ENCODE assay signal across 16 mouse cellular contexts in genomic region chr1:45723369-45723768, GRCm38 (mm10).
DNase-seq lines count a peak whose midpoint lies in the region; ATAC-seq and TF ChIP-seq lines count a peak whose summit lies in the region.
"Had no signal": no experiment of that assay in that cellular context is flagged by ENCODE, and none has a peak within 500 bp of the region (broad histone marks: within the 10 kb centered on the region; RNA-seq: fewer than 3 reads in every experiment).

No protein-coding gene starts in this region.

- no peak for TF ChIP-seq POLR2A in embryonic fibroblast, embryonic 13.5 days (IDR thresholded peaks at IDR 0.05; ENCODE audit: low read depth, low read length)

- DNase-seq in cerebellum, adult 9-11 months = peak; percentile 3
- DNase-seq in heart, adult 11 months = peak; percentile 86
- no peak for DNase-seq in heart, postnatal 14 days
- peak; percentile 7 for DNase-seq in lung, postnatal 0 days (ENCODE audit: low spot score)
- no peak for DNase-seq in lung, postnatal 10 days
- no peak for DNase-seq in embryo, embryonic 10 days (ENCODE audit: low spot score)
- DNase-seq: cerebellum, postnatal 36 days; retina, postnatal 1 day; thymus, adult 2 months had no signal

- H3K27ac ChIP-seq in lung, postnatal 0 days (ENCODE audit: low read length) = no peak overlapping the region
- H3K27ac ChIP-seq in embryonic fibroblast, embryonic 13.5 days (ENCODE audit: insufficient read depth, low read length) = peak overlapping the region; percentile 96
- H3K27ac ChIP-seq: forebrain, embryonic 10.5 days; hindbrain, embryonic 12.5 days; intestine, embryonic 15.5 days; midbrain, embryonic 15.5 days; stomach, embryonic 15.5 days had no signal

- no peak overlapping the region for H3K9ac ChIP-seq in lung, postnatal 0 days (replicated peaks; ENCODE audit: low read depth)
- H3K9ac ChIP-seq: hindbrain, embryonic 12.5 days; intestine, embryonic 15.5 days; midbrain, embryonic 15.5 days; stomach, embryonic 15.5 days had no signal

- no peaks in the 10 kb centered on the region for H3K4me1 ChIP-seq in lung, postnatal 0 days (ENCODE audit: insufficient read depth, low read depth, low read length)
- H3K4me1 ChIP-seq in embryonic fibroblast, embryonic 13.5 days (ENCODE audit: control insufficient read depth, insufficient read depth, low read length) = no peaks in the 10 kb centered on the region
- H3K4me1 ChIP-seq: forebrain, embryonic 10.5 days; hindbrain, embryonic 12.5 days; intestine, embryonic 15.5 days; midbrain, embryonic 15.5 days; stomach, embryonic 15.5 days had no signal

- H3K27me3 ChIP-seq in lung, postnatal 0 days (replicated peaks; ENCODE audit: insufficient read depth, low read length) = no peaks in the 10 kb centered on the region
- H3K27me3 ChIP-seq: hindbrain, embryonic 12.5 days; intestine, embryonic 15.5 days; midbrain, embryonic 15.5 days; stomach, embryonic 15.5 days had no signal

- intact Hi-C loops in heart, postnatal 14 days (cut with DNase I) = no loop called here

- H3K36me3 ChIP-seq in lung, postnatal 0 days (ENCODE audit: insufficient read depth, low read length) = no peaks in the 10 kb centered on the region
- H3K36me3 ChIP-seq: forebrain, embryonic 10.5 days; hindbrain, embryonic 12.5 days; intestine, embryonic 15.5 days; midbrain, embryonic 15.5 days; stomach, embryonic 15.5 days had no signal

- no peak overlapping the region for H3K4me3 ChIP-seq in lung, postnatal 0 days (ENCODE audit: low read depth, low read length)
- H3K4me3 ChIP-seq in embryonic fibroblast, embryonic 13.5 days (ENCODE audit: insufficient read depth, low read length) = no peak overlapping the region
- H3K4me3 ChIP-seq: forebrain, embryonic 10.5 days; hindbrain, embryonic 12.5 days; intestine, embryonic 15.5 days; midbrain, embryonic 15.5 days; stomach, embryonic 15.5 days had no signal

- WGBS in lung, postnatal 0 days = 84% methylated on average over 2 of the region's 2 CpGs

- no peak overlapping the region for H3K4me2 ChIP-seq in lung, postnatal 0 days (replicated peaks; ENCODE audit: low read depth, low read length)
- H3K4me2 ChIP-seq: hindbrain, embryonic 12.5 days; intestine, embryonic 15.5 days; midbrain, embryonic 15.5 days; stomach, embryonic 15.5 days had no signal

- TF ChIP-seq CTCF in lung, postnatal 0 days (IDR thresholded peaks at IDR 0.05) = no peak
- TF ChIP-seq CTCF in embryonic fibroblast, embryonic 13.5 days (IDR thresholded peaks at IDR 0.05; ENCODE audit: borderline replicate concordance, insufficient read depth, low read length) = no peak

- no peaks in the 10 kb centered on the region for H3K9me3 ChIP-seq in lung, postnatal 0 days (ENCODE audit: low read length)
- H3K9me3 ChIP-seq: forebrain, embryonic 10.5 days; hindbrain, embryonic 12.5 days; intestine, embryonic 15.5 days; midbrain, embryonic 15.5 days; stomach, embryonic 15.5 days had no signal

- TF ChIP-seq EP300 in lung, postnatal 0 days (IDR thresholded peaks at IDR 0.05) = no peak

- no peak for ATAC-seq in cerebellum, adult (ENCODE audit: insufficient number of reproducible peaks, low FRiP score, low TSS enrichment)
- ATAC-seq in lung, postnatal 0 days = peak; percentile 14; the same call in 1 of the 2 replicates
- ATAC-seq: intestine, embryonic 15.5 days; midbrain, embryonic 15.5 days had no signal

Comparison
In these comparisons a context has a peak if more than half of its experiments do, and no peak if none do; other contexts are left out.
1. DNase-seq: peak in cerebellum, adult 9-11 months (single experiment), heart, adult 11 months (single experiment) and lung, postnatal 0 days (single experiment); none in heart, postnatal 14 days (0 of 2), lung, postnatal 10 days (single experiment) and embryo, embryonic 10 days (single experiment).